Mouse (Mus musculus) neural tube, embryonic 14.5 days (tissue): ENCODE measurements around the gene Osgep. TPM values are rescaled to one million over a fixed set of nuclear protein-coding genes. Genes with fewer than 3 reads are reported as not detected.
"Not testable (repeated sequence)": the region's sequence is repeated elsewhere in the genome, so short reads cannot be mapped to it uniquely, and the experiment has no call there.

ENCODE experiments used
- ATAC-seq: fragments of 200-750 bp; cut with Nextera tagmentation; 2 replicates; pipeline ENCODE4 v1.8.0; 2017; ENCODE audit warnings: low read depth, mild to moderate bottlenecking, moderate TSS enrichment, moderate library complexity
- H3K27ac ChIP-seq: fragments of 300-500 bp; sonication (generic); 2 replicates; pipeline ENCODE4 v1.5.1; 2014; ENCODE audit warnings: low read depth, mild to moderate bottlenecking, control low read depth, low read length, moderate library complexity, mixed read lengths
- H3K27me3 ChIP-seq: fragments of 300-500 bp; sonication (generic); 2 replicates; pipeline ENCODE4 v1.6.1; 2014; ENCODE audit warnings: low read length; ENCODE audit not compliant: control insufficient read depth, insufficient read depth
- H3K36me3 ChIP-seq: fragments of 300-500 bp; sonication (generic); 2 replicates; pipeline ENCODE4 v1.6.1; 2014; ENCODE audit warnings: low read length, mixed read lengths; ENCODE audit not compliant: control insufficient read depth, insufficient read depth
- H3K4me1 ChIP-seq: fragments of 300-500 bp; sonication (generic); 2 replicates; pipeline ENCODE4 v1.6.1; 2014; ENCODE audit warnings: low read length; ENCODE audit not compliant: control insufficient read depth, insufficient read depth
- H3K4me2 ChIP-seq: fragments of 300-500 bp; sonication (generic); 2 replicates; pipeline ENCODE4 v1.6.1; 2014; ENCODE audit warnings: mild to moderate bottlenecking, low read depth, low read length, control low read depth
- H3K4me3 ChIP-seq: fragments of 300-500 bp; sonication (generic); 2 replicates; pipeline ENCODE4 v1.5.1; 2014; ENCODE audit warnings: low read depth, low read length, control low read depth, mixed read lengths
- H3K9ac ChIP-seq: fragments of 300-500 bp; sonication (generic); replicated peaks from 2 replicates; pipeline ENCODE4 v1.6.1; 2014; ENCODE audit warnings: low read depth, mild to moderate bottlenecking, control low read depth, low read length, mixed read lengths
- H3K9me3 ChIP-seq: fragments of 300-500 bp; sonication (generic); 2 replicates; pipeline ENCODE4 v1.6.1; 2016; ENCODE audit warnings: low read length; ENCODE audit not compliant: control insufficient read depth
- WGBS: fragments of 180-500 bp; shearing (Covaris S2); extraction: QIAGEN DNeasy Blood & Tissue Kit; methylation state at CpG from one replicate; pipeline ENCODE4 v1.1.7; 2014; 5-methylcytosine and 5-hydroxymethylcytosine counted together
- polyA plus RNA-seq: library from polyadenylated mRNA; unstranded; fragments of >200 nt; fragmentation: Nextera tagmentation; extraction: Ambion mirVana; gene quantifications from 2 replicates; pipeline ENCODE4 v1.2.1, GENCODE M21; 2014

Gene Osgep
- polyA plus RNA-seq, 1 experiment from 2014 or later = 110 TPM

- 73% methylated on average over 3 of the region's 3 CpGs for WGBS
- H3K9ac ChIP-seq, H3K4me3 ChIP-seq, H3K27ac ChIP-seq, H3K9me3 ChIP-seq, H3K4me2 ChIP-seq, H3K27me3 ChIP-seq, H3K4me1 ChIP-seq, H3K36me3 ChIP-seq, ATAC-seq: not testable (repeated sequence)
These were observed 32.5 kb upstream of the Osgep start for GRCm38 (mm10) chr14:50957146-50957545.

GRCm38 (mm10) chr14:50956724-50957123 lies 32.0 kb upstream of the Osgep start:
- not testable (repeated sequence) for H3K36me3 ChIP-seq, H3K9me3 ChIP-seq, H3K27me3 ChIP-seq, H3K4me1 ChIP-seq, ATAC-seq, H3K9ac ChIP-seq, H3K27ac ChIP-seq, H3K4me3 ChIP-seq, H3K4me2 ChIP-seq
- 82% methylated on average over 6 of the region's 6 CpGs for WGBS

- H3K27ac ChIP-seq, H3K27me3 ChIP-seq, H3K4me3 ChIP-seq, H3K36me3 ChIP-seq, H3K9ac ChIP-seq, H3K4me1 ChIP-seq, H3K9me3 ChIP-seq: not testable (repeated sequence)
- 7% methylated on average over 18 of the region's 19 CpGs for WGBS
- H3K4me2 ChIP-seq = 0 out of 2 replicates have a peak within 1 kb of the TSS, but pooled peaks have one; percentile 20
- ATAC-seq = peak; percentile 95
These were observed 31.3 kb upstream of the Osgep start, which contains the start of gene Pnp2 for GRCm38 (mm10) chr14:50955942-50956508. Pnp2 (plus strand) TSS chr14:50955992.

GRCm38 (mm10) chr14:50955487-50955886 lies 30.8 kb upstream of the Osgep start:
- H3K4me2 ChIP-seq = no peak overlapping the region
- no peak for ATAC-seq
- H3K36me3 ChIP-seq = no peaks in the 10 kb centered on the region
- no peaks in the 10 kb centered on the region for H3K27me3 ChIP-seq
- H3K4me1 ChIP-seq = no peaks in the 10 kb centered on the region
- H3K4me3 ChIP-seq = no peak overlapping the region
- H3K9ac ChIP-seq = no peak overlapping the region
- H3K27ac ChIP-seq = no peak overlapping the region
- 92% methylated on average over 10 of the region's 10 CpGs for WGBS
- H3K9me3 ChIP-seq = no peaks in the 10 kb centered on the region

GRCm38 (mm10) chr14:50945526-50945925 lies 20.8 kb upstream of the Osgep start:
- not testable (repeated sequence) for H3K27ac ChIP-seq, H3K9ac ChIP-seq, H3K4me1 ChIP-seq, H3K27me3 ChIP-seq, H3K9me3 ChIP-seq, H3K36me3 ChIP-seq, ATAC-seq
- Histone ChIP-seq H3K4me2 (peak overlapping the region; percentile 56), H3K4me3 (peak overlapping the region; percentile 38; the same call in 1 of the 2 replicates)
- 34% methylated on average over 3 of the region's 3 CpGs for WGBS

- not testable (repeated sequence) for H3K27me3 ChIP-seq, H3K36me3 ChIP-seq, H3K4me1 ChIP-seq, H3K9me3 ChIP-seq
- peak overlapping the region; percentile 79 for H3K27ac ChIP-seq
- peak overlapping the region; percentile 56 for H3K4me2 ChIP-seq
- 11% methylated on average over 6 of the region's 6 CpGs for WGBS
- ATAC-seq = 0 out of 2 replicates have a peak, but pooled peaks have one; percentile 10
- H3K4me3 ChIP-seq = peak overlapping the region; percentile 38
- H3K9ac ChIP-seq = peak overlapping the region; percentile 32; the same call in 1 of the 2 replicates
These were observed 20.4 kb upstream of the Osgep start for GRCm38 (mm10) chr14:50945081-50945480.

- WGBS = 0% methylated on average over 14 of the region's 15 CpGs
- peak overlapping the region; percentile 38 for H3K4me3 ChIP-seq
- H3K36me3 ChIP-seq, H3K4me1 ChIP-seq, H3K27me3 ChIP-seq, H3K9me3 ChIP-seq: not testable (repeated sequence)
- H3K9ac ChIP-seq = peak overlapping the region; percentile 41; the same call in 1 of the 2 replicates
- H3K27ac ChIP-seq = peak overlapping the region; percentile 79
- H3K4me2 ChIP-seq = peak overlapping the region; percentile 56
- ATAC-seq = peak; percentile 98
These were observed 20.0 kb upstream of the Osgep start for GRCm38 (mm10) chr14:50944668-50945033.

GRCm38 (mm10) chr14:50943932-50944667 lies 19.4 kb upstream of the Osgep start, which contains the start of gene Gm49342:
Gm49342 (plus strand) TSS chr14:50944517.
- peak; percentile 99 for ATAC-seq
- WGBS = 21% methylated on average over 31 of the region's 31 CpGs

GRCm38 (mm10) chr14:50938940-50939339 lies 14.2 kb upstream of the Osgep start:
- H3K4me3 ChIP-seq = no peak overlapping the region
- no peaks in the 10 kb centered on the region for H3K9me3 ChIP-seq
- H3K27ac ChIP-seq = no peak overlapping the region
- no peak overlapping the region for H3K4me2 ChIP-seq
- WGBS = 50% methylated on average over 2 of the region's 2 CpGs
- H3K9ac ChIP-seq = no peak overlapping the region
- no peak for ATAC-seq
- H3K27me3 ChIP-seq = no peaks in the 10 kb centered on the region
- H3K4me1 ChIP-seq = no peaks in the 10 kb centered on the region
- no peaks in the 10 kb centered on the region for H3K36me3 ChIP-seq

More at GRCm38 (mm10) chr14:50943932-50944667, 19.4 kb upstream of the Osgep start, which contains the start of gene Gm49342:
- H3K4me2 ChIP-seq = peak within 1 kb of the TSS; percentile 56
- H3K36me3 ChIP-seq = no peaks in the 10 kb centered on the region
- peak within 1 kb of the TSS; percentile 79 for H3K27ac ChIP-seq
- H3K27me3 ChIP-seq = no peaks in the 10 kb centered on the region
- H3K4me3 ChIP-seq = peak within 1 kb of the TSS; percentile 38
- H3K4me1 ChIP-seq = 0 out of 2 replicates have a peak, but pooled peaks cover 4% of the 10 kb centered on the region
- H3K9me3 ChIP-seq = no peaks in the 10 kb centered on the region
- H3K9ac ChIP-seq = peak within 1 kb of the TSS; percentile 41; the same call in 1 of the 2 replicates
